Mouse (Mus musculus) bone marrow macrophage, adult 2 months (primary cell): ENCODE data around the gene Pik3r2. TPM values are rescaled to one million over a fixed set of nuclear protein-coding genes. Genes with fewer than 3 reads are reported as not detected.

Experiments
- H3K27ac ChIP-seq: 2 replicates; pipeline ENCODE4 v1.5.1; 2012; ENCODE audit warnings: low read depth, low read length; ENCODE audit not compliant: insufficient read depth
- H3K4me1 ChIP-seq: 2 replicates; pipeline ENCODE4 v1.6.1; 2012; ENCODE audit warnings: low read length; ENCODE audit not compliant: control insufficient read depth, insufficient read depth
- H3K4me3 ChIP-seq: 2 replicates; pipeline ENCODE4 v1.5.1; 2012; ENCODE audit warnings: mild to moderate bottlenecking, low read length, moderate library complexity; ENCODE audit not compliant: insufficient read depth
- CTCF ChIP-seq: IDR thresholded peaks from 2 replicates; pipeline ENCODE4 v1.5.1; 2012; ENCODE audit warnings: low read depth, mild to moderate bottlenecking, low read length, moderate library complexity
- POLR2A ChIP-seq: IDR thresholded peaks from 2 replicates; pipeline ENCODE4 v1.6.1; 2012; ENCODE audit warnings: mild to moderate bottlenecking, low read depth, low read length, borderline replicate concordance
- polyA plus RNA-seq: library from polyadenylated mRNA; stranded (reverse); fragments of >200 nt; gene quantifications from 2 replicates; pipeline ENCODE4 v1.2.4, GENCODE M21; 2012; ENCODE audit not compliant: missing spikeins, insufficient read depth, insufficient read length

Gene Pik3r2
- polyA plus RNA-seq, 1 experiment = 27.5 TPM

GRCm38 (mm10) chr8:70810962-70811680, 34.6 kb upstream of the Pik3r2 start:
- no peak overlapping the region for H3K27ac ChIP-seq
- no peak overlapping the region for H3K4me3 ChIP-seq
- peaks cover 44% of the 10 kb centered on the region for H3K4me1 ChIP-seq
- TF ChIP-seq POLR2A (no peak), CTCF (no peak)

- no peak overlapping the region for H3K4me3 ChIP-seq
- H3K27ac ChIP-seq = no peak overlapping the region
Measured at GRCm38 (mm10) chr8:70808955-70809701, 32.6 kb upstream of the Pik3r2 start.

GRCm38 (mm10) chr8:70808239-70808638, 31.7 kb upstream of the Pik3r2 start, which contains the start of gene Il12rb1:
Gene Il12rb1 (plus strand): TSS chr8:70808449.
- TF ChIP-seq POLR2A (no peak), CTCF (no peak)
- Histone ChIP-seq H3K4me1 (peaks cover 55% of the 10 kb centered on the region), H3K27ac (peak within 1 kb of the TSS; percentile 96), H3K4me3 (no peak within 1 kb of the TSS)

More at GRCm38 (mm10) chr8:70808955-70809701, 32.6 kb upstream of the Pik3r2 start:
- TF ChIP-seq CTCF (no peak), POLR2A (no peak)
- peaks cover 54% of the 10 kb centered on the region for H3K4me1 ChIP-seq

- Histone ChIP-seq H3K27ac (peak overlapping the region; percentile 96), H3K4me3 (no peak overlapping the region), H3K4me1 (peaks cover 47% of the 10 kb centered on the region)
- TF ChIP-seq POLR2A (no peak), CTCF (no peak)
Measured at GRCm38 (mm10) chr8:70807304-70807703, 30.8 kb upstream of the Pik3r2 start.

- TF ChIP-seq CTCF = no peak
- no peak for TF ChIP-seq POLR2A
Measured at GRCm38 (mm10) chr8:70806541-70806940, 30.0 kb upstream of the Pik3r2 start.

GRCm38 (mm10) chr8:70804481-70805206, 28.1 kb upstream of the Pik3r2 start, which contains the start of gene Mast3:
Gene Mast3 (minus strand): TSS chr8:70805054.
- TF ChIP-seq CTCF (no peak), POLR2A (no peak)
- H3K27ac ChIP-seq = peak within 1 kb of the TSS; percentile 91
- H3K4me3 ChIP-seq = peak within 1 kb of the TSS; percentile 70
- peaks cover 48% of the 10 kb centered on the region for H3K4me1 ChIP-seq

More at GRCm38 (mm10) chr8:70806541-70806940, 30.0 kb upstream of the Pik3r2 start:
- Histone ChIP-seq H3K27ac (peak overlapping the region; percentile 96), H3K4me3 (no peak overlapping the region), H3K4me1 (peaks cover 48% of the 10 kb centered on the region)

GRCm38 (mm10) chr8:70803761-70804480, 27.4 kb upstream of the Pik3r2 start:
- peak overlapping the region; percentile 70 for H3K4me3 ChIP-seq
- TF ChIP-seq CTCF (no peak), POLR2A (no peak)
- peak overlapping the region; percentile 79 for H3K27ac ChIP-seq
- peaks cover 47% of the 10 kb centered on the region for H3K4me1 ChIP-seq

- TF ChIP-seq CTCF = no peak
- TF ChIP-seq POLR2A = no peak
- Histone ChIP-seq H3K4me3 (no peak overlapping the region), H3K4me1 (peaks cover 44% of the 10 kb centered on the region), H3K27ac (no peak overlapping the region)
Measured at GRCm38 (mm10) chr8:70802786-70803510, 26.4 kb upstream of the Pik3r2 start.

GRCm38 (mm10) chr8:70801830-70802229, 25.3 kb upstream of the Pik3r2 start:
- H3K4me1 ChIP-seq = peaks cover 35% of the 10 kb centered on the region
- H3K4me3 ChIP-seq = no peak overlapping the region
- TF ChIP-seq CTCF (no peak), POLR2A (no peak)
- H3K27ac ChIP-seq = no peak overlapping the region
